Mouse (Mus musculus): ENCODE results near the gene Igdcc4.

GRCm38 (mm10) chr9:65168534-65168933 is 67.2 kb downstream of the Igdcc4 start:
- TF ChIP-seq EP300 (optimal IDR thresholded peaks at IDR 0.05) (no peak), CTCF (IDR thresholded peaks at IDR 0.05; ENCODE audit: low read depth) (no peak)

All from stomach, postnatal 0 days (tissue).